Mouse (Mus musculus): ENCODE results near the gene Rtn1. TPM values are rescaled to one million over a fixed set of nuclear protein-coding genes. Genes with fewer than 3 reads are reported as not detected.

Rtn1 gene
- total RNA-seq, 2 experiments from 2014 or later, result 23.1 to 29.8 TPM

- no peak for DNase-seq (ENCODE audit: low spot score in 2 of 2)
These were observed 32.5 kb downstream of the Rtn1 start for GRCm38 (mm10) chr12:72376309-72376708.

- DNase-seq (ENCODE audit: low spot score in 2 of 2), result no peak
These were observed 34.0 kb downstream of the Rtn1 start for GRCm38 (mm10) chr12:72374823-72375225.

GRCm38 (mm10) chr12:72373916-72374615 lies 34.8 kb downstream of the Rtn1 start:
- no peak for DNase-seq (ENCODE audit: low spot score in 2 of 2)

- no peak for DNase-seq (ENCODE audit: low spot score in 2 of 2)
These were observed 38.8 kb downstream of the Rtn1 start for GRCm38 (mm10) chr12:72370081-72370480.

- no peak for DNase-seq (ENCODE audit: low spot score in 2 of 2)
These were observed 42.1 kb downstream of the Rtn1 start for GRCm38 (mm10) chr12:72366763-72367162.

GRCm38 (mm10) chr12:72366104-72366437 lies 42.8 kb downstream of the Rtn1 start:
- no peak for DNase-seq (ENCODE audit: low spot score in 2 of 2)

GRCm38 (mm10) chr12:72365231-72366103 lies 43.4 kb downstream of the Rtn1 start:
- DNase-seq (ENCODE audit: low spot score in 2 of 2), result no peak

GRCm38 (mm10) chr12:72364543-72364942 lies 44.3 kb downstream of the Rtn1 start:
- DNase-seq (ENCODE audit: low spot score in 2 of 2), result no peak

GRCm38 (mm10) chr12:72361701-72362354 lies 47.0 kb downstream of the Rtn1 start:
- DNase-seq (ENCODE audit: low spot score in 2 of 2), result no peak

GRCm38 (mm10) chr12:72360926-72361615 lies 47.8 kb downstream of the Rtn1 start:
- DNase-seq (ENCODE audit: low spot score in 2 of 2), result no peak

- no peak for DNase-seq (ENCODE audit: low spot score in 2 of 2)
These were observed 49.0 kb downstream of the Rtn1 start for GRCm38 (mm10) chr12:72359903-72360302.

GRCm38 (mm10) chr12:72357667-72358420 lies 51.0 kb downstream of the Rtn1 start:
- no peak for DNase-seq (ENCODE audit: low spot score in 2 of 2)

- no peak for DNase-seq (ENCODE audit: low spot score in 2 of 2)
These were observed 54.6 kb downstream of the Rtn1 start for GRCm38 (mm10) chr12:72354241-72354640.

- DNase-seq (ENCODE audit: low spot score in 2 of 2), result no peak
These were observed 55.3 kb downstream of the Rtn1 start for GRCm38 (mm10) chr12:72353506-72353905.

- no peak for DNase-seq (ENCODE audit: low spot score in 2 of 2)
These were observed 60.3 kb downstream of the Rtn1 start for GRCm38 (mm10) chr12:72348508-72348907.

GRCm38 (mm10) chr12:72347184-72347583 lies 61.7 kb downstream of the Rtn1 start:
- DNase-seq (ENCODE audit: low spot score in 2 of 2), result no peak

- DNase-seq (ENCODE audit: low spot score in 2 of 2), result no peak
These were observed 65.2 kb downstream of the Rtn1 start for GRCm38 (mm10) chr12:72343639-72344038.

- DNase-seq (ENCODE audit: low spot score in 2 of 2), result no peak
These were observed 72.8 kb downstream of the Rtn1 start for GRCm38 (mm10) chr12:72336009-72336408.

- no peak for DNase-seq (ENCODE audit: low spot score in 2 of 2)
These were observed 76.3 kb downstream of the Rtn1 start for GRCm38 (mm10) chr12:72332488-72333013.

GRCm38 (mm10) chr12:72331912-72332487 lies 76.9 kb downstream of the Rtn1 start:
- DNase-seq (ENCODE audit: low spot score in 2 of 2), result no peak

Data from adrenal gland, adult 18-20 months (tissue).